Mouse (Mus musculus) liver, embryonic 14.5 days (tissue): ENCODE results near the gene Atg101.

Experiments
- CTCF ChIP-seq: IDR thresholded peaks from 2 replicates; pipeline ENCODE4 v1.5.1; 2016; ENCODE audit warnings: antibody characterized with exemption, low read depth, control low read depth
- EP300 ChIP-seq: IDR thresholded peaks from 2 replicates; pipeline ENCODE4 v1.6.1; 2016; ENCODE audit warnings: antibody characterized with exemption, low read depth

GRCm38 (mm10) chr15:101247155-101247498 lies 36.9 kb upstream of the Atg101 start:
- TF ChIP-seq CTCF = no peak
- TF ChIP-seq EP300 = no peak
